Mouse (Mus musculus): ENCODE data around the gene Tctn1. TPM values are rescaled to one million over a fixed set of nuclear protein-coding genes. Genes with fewer than 3 reads are reported as not detected.

Tctn1 gene
- polyA plus RNA-seq, 1 experiment from 2014 or later, result 3.6 TPM

GRCm38 (mm10) chr5:122303937-122304336 lies 39.7 kb upstream of the Tctn1 start:
- Histone ChIP-seq H3K27me3 (ENCODE audit: control insufficient read depth, insufficient read depth, low read length) (no peaks in the 10 kb centered on the region), H3K27ac (replicated peaks; ENCODE audit: low read depth, low read length) (no peak overlapping the region), H3K4me2 (ENCODE audit: low read depth, severe bottlenecking) (no peak overlapping the region), H3K9me3 (ENCODE audit: control insufficient read depth, low read length) (no peaks in the 10 kb centered on the region), H3K4me3 (ENCODE audit: low read depth, low read length) (no peak overlapping the region), H3K36me3 (ENCODE audit: control insufficient read depth, insufficient read depth, low read length) (peaks cover 5% of the 10 kb centered on the region), H3K4me1 (ENCODE audit: control insufficient read depth, insufficient read depth, low read length) (peaks cover 3% of the 10 kb centered on the region; the same call in 1 of the 2 replicates), H3K9ac (ENCODE audit: low read length) (no peak overlapping the region)
- 94% methylated on average over 7 of the region's 7 CpGs for WGBS
- ATAC-seq (ENCODE audit: insufficient number of reproducible peaks, low FRiP score, low TSS enrichment, low read depth), result no peak
- DNase-seq (ENCODE audit: low spot score), result no peak

- H3K27ac ChIP-seq (replicated peaks; ENCODE audit: low read depth, low read length), result no peak overlapping the region
- H3K27me3 ChIP-seq (ENCODE audit: control insufficient read depth, insufficient read depth, low read length), result no peaks in the 10 kb centered on the region
- WGBS, result 72% methylated on average over 17 of the region's 17 CpGs
- H3K9me3 ChIP-seq (ENCODE audit: control insufficient read depth, low read length), result no peaks in the 10 kb centered on the region
- ATAC-seq (ENCODE audit: insufficient number of reproducible peaks, low FRiP score, low TSS enrichment, low read depth) (no peak), DNase-seq (ENCODE audit: low spot score) (no peak)
- H3K4me3 ChIP-seq (ENCODE audit: low read depth, low read length), result no peak overlapping the region
- H3K36me3 ChIP-seq (ENCODE audit: control insufficient read depth, insufficient read depth, low read length), result peaks cover 1% of the 10 kb centered on the region
- H3K4me2 ChIP-seq (ENCODE audit: low read depth, severe bottlenecking), result no peak overlapping the region
- H3K4me1 ChIP-seq (ENCODE audit: control insufficient read depth, insufficient read depth, low read length), result peaks cover 3% of the 10 kb centered on the region; the same call in 1 of the 2 replicates
- H3K9ac ChIP-seq (ENCODE audit: low read length), result no peak overlapping the region
Measured at GRCm38 (mm10) chr5:122302810-122303745, 38.8 kb upstream of the Tctn1 start.

- Histone ChIP-seq H3K9me3 (ENCODE audit: control insufficient read depth, low read length) (no peaks in the 10 kb centered on the region), H3K4me1 (ENCODE audit: control insufficient read depth, insufficient read depth, low read length) (peaks cover 3% of the 10 kb centered on the region; the same call in 1 of the 2 replicates), H3K27me3 (ENCODE audit: control insufficient read depth, insufficient read depth, low read length) (no peaks in the 10 kb centered on the region), H3K27ac (replicated peaks; ENCODE audit: low read depth, low read length) (no peak overlapping the region), H3K9ac (ENCODE audit: low read length) (no peak overlapping the region), H3K36me3 (ENCODE audit: control insufficient read depth, insufficient read depth, low read length) (no peaks in the 10 kb centered on the region), H3K4me2 (ENCODE audit: low read depth, severe bottlenecking) (no peak overlapping the region), H3K4me3 (ENCODE audit: low read depth, low read length) (no peak overlapping the region)
- DNase-seq (ENCODE audit: low spot score) (no peak), ATAC-seq (ENCODE audit: insufficient number of reproducible peaks, low FRiP score, low TSS enrichment, low read depth) (no peak)
- 89% methylated on average over 6 of the region's 6 CpGs for WGBS
Measured at GRCm38 (mm10) chr5:122300071-122300518, 35.8 kb upstream of the Tctn1 start.

GRCm38 (mm10) chr5:122295113-122295935 lies 31.1 kb upstream of the Tctn1 start:
- Histone ChIP-seq H3K4me2 (ENCODE audit: low read depth, severe bottlenecking) (no peak overlapping the region), H3K27ac (replicated peaks; ENCODE audit: low read depth, low read length) (no peak overlapping the region), H3K4me1 (ENCODE audit: control insufficient read depth, insufficient read depth, low read length) (0 out of 2 replicates have a peak, but pooled peaks cover 2% of the 10 kb centered on the region), H3K9me3 (ENCODE audit: control insufficient read depth, low read length) (no peaks in the 10 kb centered on the region), H3K9ac (ENCODE audit: low read length) (no peak overlapping the region), H3K4me3 (ENCODE audit: low read depth, low read length) (no peak overlapping the region), H3K27me3 (ENCODE audit: control insufficient read depth, insufficient read depth, low read length) (no peaks in the 10 kb centered on the region), H3K36me3 (ENCODE audit: control insufficient read depth, insufficient read depth, low read length) (no peaks in the 10 kb centered on the region)
- 83% methylated on average over 14 of the region's 14 CpGs for WGBS
- ATAC-seq (ENCODE audit: insufficient number of reproducible peaks, low FRiP score, low TSS enrichment, low read depth), result no peak
- no peak for DNase-seq (ENCODE audit: low spot score)

GRCm38 (mm10) chr5:122294219-122294735 lies 30.0 kb upstream of the Tctn1 start:
- no peak for DNase-seq (ENCODE audit: low spot score)
- Histone ChIP-seq H3K4me1 (ENCODE audit: control insufficient read depth, insufficient read depth, low read length) (0 out of 2 replicates have a peak, but pooled peaks cover 2% of the 10 kb centered on the region), H3K27ac (replicated peaks; ENCODE audit: low read depth, low read length) (no peak overlapping the region)

GRCm38 (mm10) chr5:122293131-122293530 lies 28.9 kb upstream of the Tctn1 start:
- WGBS, result 70% methylated on average over 6 of the region's 6 CpGs
- Histone ChIP-seq H3K9me3 (ENCODE audit: control insufficient read depth, low read length) (no peaks in the 10 kb centered on the region), H3K4me1 (ENCODE audit: control insufficient read depth, insufficient read depth, low read length) (0 out of 2 replicates have a peak, but pooled peaks cover 2% of the 10 kb centered on the region), H3K27ac (replicated peaks; ENCODE audit: low read depth, low read length) (no peak overlapping the region), H3K4me3 (ENCODE audit: low read depth, low read length) (no peak overlapping the region), H3K36me3 (ENCODE audit: control insufficient read depth, insufficient read depth, low read length) (no peaks in the 10 kb centered on the region; the same call in 1 of the 2 replicates), H3K4me2 (ENCODE audit: low read depth, severe bottlenecking) (no peak overlapping the region), H3K9ac (ENCODE audit: low read length) (no peak overlapping the region), H3K27me3 (ENCODE audit: control insufficient read depth, insufficient read depth, low read length) (no peaks in the 10 kb centered on the region)
- no peak for DNase-seq (ENCODE audit: low spot score)
- ATAC-seq (ENCODE audit: insufficient number of reproducible peaks, low FRiP score, low TSS enrichment, low read depth), result no peak

More at GRCm38 (mm10) chr5:122294219-122294735, 30.0 kb upstream of the Tctn1 start:
- Histone ChIP-seq H3K9ac (ENCODE audit: low read length) (no peak overlapping the region), H3K36me3 (ENCODE audit: control insufficient read depth, insufficient read depth, low read length) (no peaks in the 10 kb centered on the region), H3K4me2 (ENCODE audit: low read depth, severe bottlenecking) (no peak overlapping the region), H3K27me3 (ENCODE audit: control insufficient read depth, insufficient read depth, low read length) (no peaks in the 10 kb centered on the region), H3K4me3 (ENCODE audit: low read depth, low read length) (no peak overlapping the region), H3K9me3 (ENCODE audit: control insufficient read depth, low read length) (no peaks in the 10 kb centered on the region)
- WGBS, result 84% methylated on average over 3 of the region's 3 CpGs
- ATAC-seq (ENCODE audit: insufficient number of reproducible peaks, low FRiP score, low TSS enrichment, low read depth), result no peak

GRCm38 (mm10) chr5:122291553-122292339 lies 27.5 kb upstream of the Tctn1 start:
- Histone ChIP-seq H3K9ac (ENCODE audit: low read length) (no peak overlapping the region), H3K27ac (replicated peaks; ENCODE audit: low read depth, low read length) (no peak overlapping the region), H3K4me1 (ENCODE audit: control insufficient read depth, insufficient read depth, low read length) (0 out of 2 replicates have a peak, but pooled peaks cover 2% of the 10 kb centered on the region), H3K27me3 (ENCODE audit: control insufficient read depth, insufficient read depth, low read length) (no peaks in the 10 kb centered on the region), H3K36me3 (ENCODE audit: control insufficient read depth, insufficient read depth, low read length) (no peaks in the 10 kb centered on the region; the same call in 1 of the 2 replicates), H3K4me3 (ENCODE audit: low read depth, low read length) (no peak overlapping the region), H3K9me3 (ENCODE audit: control insufficient read depth, low read length) (no peaks in the 10 kb centered on the region), H3K4me2 (ENCODE audit: low read depth, severe bottlenecking) (no peak overlapping the region)
- ATAC-seq (ENCODE audit: insufficient number of reproducible peaks, low FRiP score, low TSS enrichment, low read depth) (no peak), DNase-seq (ENCODE audit: low spot score) (no peak)
- WGBS, result 79% methylated on average over 17 of the region's 17 CpGs
